Mouse (Mus musculus) right cerebral cortex, postnatal 25 days (tissue): Measurements from ENCODE around the gene Rdh7.
"Not testable (repeated sequence)": the region's sequence is repeated elsewhere in the genome, so short reads cannot be mapped to it uniquely, and the experiment has no call there.

Experiments used
- DNase-seq: peaks from one replicate; pipeline ENCODE4 v3.0.0; 2022

Rdh7 gene

GRCm38 (mm10) chr10:127891481-127891880, 2.9 kb upstream of the Rdh7 start:
- no peak for DNase-seq

- no peak for DNase-seq
Measured at GRCm38 (mm10) chr10:127886971-127887370, 1.6 kb downstream of the Rdh7 start.

- DNase-seq, result no peak
Measured at GRCm38 (mm10) chr10:127886551-127886950, 2.1 kb downstream of the Rdh7 start.

GRCm38 (mm10) chr10:127881041-127881440, 7.6 kb downstream of the Rdh7 start:
- DNase-seq, result no peak

- no peak for DNase-seq
Measured at GRCm38 (mm10) chr10:127879155-127879688, 9.4 kb downstream of the Rdh7 start.

GRCm38 (mm10) chr10:127878262-127879057, 10.2 kb downstream of the Rdh7 start:
- DNase-seq, result no peak

- DNase-seq, result no peak
Measured at GRCm38 (mm10) chr10:127877681-127878080, 10.9 kb downstream of the Rdh7 start.

GRCm38 (mm10) chr10:127872484-127872883, 16.1 kb downstream of the Rdh7 start:
- DNase-seq, result no peak

GRCm38 (mm10) chr10:127866232-127866631, 22.4 kb downstream of the Rdh7 start, which contains the start of gene Rdh16f2:
Gene Rdh16f2, plus strand, starts transcription at chr10:127866474.
- DNase-seq, result no peak

GRCm38 (mm10) chr10:127864931-127865330, 23.7 kb downstream of the Rdh7 start:
- no peak for DNase-seq

GRCm38 (mm10) chr10:127856376-127856775, 32.2 kb downstream of the Rdh7 start:
- DNase-seq, result no peak

GRCm38 (mm10) chr10:127849628-127850027, 39.0 kb downstream of the Rdh7 start, which contains the start of gene Rdh19:
Gene Rdh19, plus strand, starts transcription at chr10:127849928.
- no peak for DNase-seq

- DNase-seq, result no peak
Measured at GRCm38 (mm10) chr10:127848089-127848488, 40.5 kb downstream of the Rdh7 start.

GRCm38 (mm10) chr10:127845945-127846344, 42.7 kb downstream of the Rdh7 start:
- DNase-seq, result not testable (repeated sequence)

- DNase-seq, result no peak
Measured at GRCm38 (mm10) chr10:127840776-127841175, 47.8 kb downstream of the Rdh7 start.

GRCm38 (mm10) chr10:127838539-127838938, 50.1 kb downstream of the Rdh7 start:
- no peak for DNase-seq

- not testable (repeated sequence) for DNase-seq
Measured at GRCm38 (mm10) chr10:127837793-127838192, 50.8 kb downstream of the Rdh7 start.

GRCm38 (mm10) chr10:127835292-127835691, 53.3 kb downstream of the Rdh7 start:
- DNase-seq, result no peak

- DNase-seq, result not testable (repeated sequence)
Measured at GRCm38 (mm10) chr10:127834186-127834585, 54.4 kb downstream of the Rdh7 start.
